Mouse (Mus musculus): Measurements from ENCODE around the gene Bend5.

Bend5 gene

DNA sequence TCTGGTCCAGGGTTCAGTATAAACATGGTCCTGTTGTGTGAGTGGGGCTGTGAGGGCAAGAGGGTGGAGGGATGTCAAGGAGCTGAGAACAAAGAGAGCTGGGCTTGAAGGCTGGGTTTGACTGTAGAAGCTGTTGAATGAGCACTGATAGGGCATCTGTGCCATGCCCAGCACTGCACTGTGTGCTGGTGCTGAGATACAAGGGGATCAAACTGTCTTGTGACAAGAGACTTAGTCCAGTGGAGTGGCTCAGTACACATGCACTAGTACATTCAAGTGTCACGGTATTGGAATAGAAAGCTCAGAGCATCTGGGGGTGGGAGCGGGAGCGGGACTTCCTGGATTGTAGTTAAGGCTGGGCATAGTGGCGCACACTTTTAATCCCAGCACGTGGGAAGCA lies 71.4 kb downstream of the Bend5 start:
- DNase-seq (ENCODE audit: low spot score in 2 of 2), result no peak

DNA sequence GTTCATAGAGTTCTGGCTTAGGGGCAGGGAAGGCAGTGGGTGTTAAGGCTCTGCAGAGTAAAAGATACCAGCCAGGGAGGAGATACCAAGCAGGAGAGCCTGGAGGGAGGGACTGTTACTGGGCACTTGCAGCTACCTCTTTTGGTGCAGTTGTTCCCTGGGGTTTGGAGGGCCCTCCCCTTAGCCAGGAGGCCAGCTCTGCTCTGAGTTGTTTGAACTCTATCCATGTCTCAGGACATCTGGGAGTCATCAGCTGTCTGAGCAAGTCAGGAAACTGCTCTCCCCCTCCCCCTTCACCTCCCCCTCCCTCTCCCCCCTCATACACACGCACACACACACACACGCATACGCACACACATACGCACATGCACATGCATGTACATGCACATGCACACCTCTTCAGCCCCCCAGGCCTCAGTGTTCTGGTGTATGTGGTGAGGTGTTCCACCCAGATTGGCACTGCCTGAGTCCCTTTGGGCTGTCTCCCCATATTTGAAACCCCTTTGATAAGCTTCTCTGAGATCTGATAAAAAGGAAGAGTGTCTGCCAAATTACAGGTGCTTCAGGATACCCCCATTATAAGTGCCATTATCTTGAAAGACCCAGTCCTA lies 72.5 kb downstream of the Bend5 start:
- DNase-seq (ENCODE audit: low spot score in 2 of 2), result no peak

DNA sequence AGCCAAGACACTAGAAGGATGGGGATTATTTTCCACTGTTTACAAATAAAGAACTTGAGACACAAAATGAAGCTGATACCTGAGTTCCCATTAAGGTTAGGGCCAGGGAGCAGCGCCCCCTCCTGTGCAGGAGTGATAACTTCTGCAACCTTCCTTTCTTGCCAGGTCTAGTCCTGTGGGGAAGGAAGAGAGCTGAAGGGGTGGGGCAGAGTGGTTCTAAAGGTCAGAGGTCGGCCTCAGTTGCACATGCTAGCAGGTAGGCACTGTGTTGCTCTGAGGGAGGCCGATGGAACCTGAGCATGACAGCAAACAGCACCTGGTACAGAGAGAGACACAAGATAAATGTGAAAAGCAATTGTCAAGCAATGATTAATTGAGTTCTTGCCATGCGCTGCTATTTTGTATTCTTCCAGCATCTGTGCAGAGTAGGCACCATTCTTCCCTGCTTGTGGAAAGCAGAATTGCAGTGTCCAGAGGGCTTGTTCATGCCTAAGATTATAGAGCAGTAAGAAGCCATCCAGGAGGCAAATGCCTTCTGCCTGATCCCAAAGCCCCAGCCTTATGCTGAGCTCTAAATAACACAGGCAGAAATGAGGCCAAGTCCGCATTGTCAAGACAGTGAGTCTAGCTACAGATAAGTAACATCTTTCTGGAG lies 79.1 kb downstream of the Bend5 start:
- DNase-seq (ENCODE audit: low spot score in 2 of 2), result no peak

DNA sequence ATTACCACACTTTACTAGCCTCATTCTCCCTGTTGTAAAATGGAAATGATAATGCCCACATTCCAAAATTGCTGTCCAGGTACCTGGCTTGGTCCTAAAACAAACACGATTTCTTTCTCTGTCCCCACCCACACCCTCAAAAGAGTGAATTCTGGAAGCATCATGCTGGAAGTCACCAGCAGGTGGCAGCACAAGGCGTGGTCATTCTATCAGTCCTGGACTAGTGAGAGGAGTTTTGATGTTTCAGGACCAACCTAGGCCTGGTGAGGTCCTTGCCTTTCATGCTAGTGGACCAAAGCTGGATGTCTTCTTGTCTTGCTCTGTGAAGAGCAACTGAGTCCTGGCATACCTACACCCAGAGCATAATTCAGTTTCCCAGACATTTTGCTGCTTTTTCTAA lies 81.1 kb downstream of the Bend5 start:
- peak; percentile 72 to 83 for DNase-seq (ENCODE audit: low spot score in 2 of 2)

DNA sequence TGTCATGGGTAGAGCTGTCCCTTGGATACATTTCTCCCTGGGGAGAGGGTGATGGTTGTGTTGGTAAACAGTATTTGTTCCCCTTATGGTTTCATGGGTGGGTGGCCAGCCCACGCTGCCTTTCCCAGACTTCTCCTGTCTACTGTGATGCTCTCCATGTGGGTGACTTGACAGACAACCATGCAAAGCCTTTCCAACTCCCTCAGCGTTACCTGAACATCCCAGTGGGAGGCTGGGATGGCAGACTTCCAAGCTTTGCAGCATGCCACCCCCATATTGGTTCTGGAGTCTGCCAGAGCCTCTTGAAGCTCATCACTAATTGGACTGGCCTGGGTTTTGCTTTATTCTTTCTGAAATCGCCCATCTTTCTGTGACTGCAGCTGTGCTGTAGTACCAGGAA lies 83.9 kb downstream of the Bend5 start:
- DNase-seq (ENCODE audit: low spot score in 2 of 2), result peak; percentile 80 to 85

DNA sequence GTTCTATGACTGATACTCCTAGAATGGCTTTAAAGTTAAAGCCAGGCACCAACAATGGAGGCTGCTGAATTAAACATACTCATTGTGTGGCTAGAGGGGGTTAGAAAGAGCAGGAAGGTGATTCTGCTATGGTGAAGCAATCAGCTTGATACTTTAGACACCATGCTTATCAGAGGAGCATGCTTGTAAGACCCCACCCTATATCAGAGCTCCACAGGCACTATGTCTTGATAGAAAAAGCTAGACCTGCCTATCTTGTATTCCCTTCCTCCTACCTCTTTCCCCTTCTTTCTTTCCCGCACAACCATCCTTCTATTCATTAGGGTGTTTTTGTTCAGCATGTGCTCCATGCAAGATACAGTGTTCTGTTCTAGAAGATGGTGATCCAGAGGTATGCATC lies 86.6 kb downstream of the Bend5 start:
- DNase-seq (ENCODE audit: low spot score in 2 of 2), result no peak

DNA sequence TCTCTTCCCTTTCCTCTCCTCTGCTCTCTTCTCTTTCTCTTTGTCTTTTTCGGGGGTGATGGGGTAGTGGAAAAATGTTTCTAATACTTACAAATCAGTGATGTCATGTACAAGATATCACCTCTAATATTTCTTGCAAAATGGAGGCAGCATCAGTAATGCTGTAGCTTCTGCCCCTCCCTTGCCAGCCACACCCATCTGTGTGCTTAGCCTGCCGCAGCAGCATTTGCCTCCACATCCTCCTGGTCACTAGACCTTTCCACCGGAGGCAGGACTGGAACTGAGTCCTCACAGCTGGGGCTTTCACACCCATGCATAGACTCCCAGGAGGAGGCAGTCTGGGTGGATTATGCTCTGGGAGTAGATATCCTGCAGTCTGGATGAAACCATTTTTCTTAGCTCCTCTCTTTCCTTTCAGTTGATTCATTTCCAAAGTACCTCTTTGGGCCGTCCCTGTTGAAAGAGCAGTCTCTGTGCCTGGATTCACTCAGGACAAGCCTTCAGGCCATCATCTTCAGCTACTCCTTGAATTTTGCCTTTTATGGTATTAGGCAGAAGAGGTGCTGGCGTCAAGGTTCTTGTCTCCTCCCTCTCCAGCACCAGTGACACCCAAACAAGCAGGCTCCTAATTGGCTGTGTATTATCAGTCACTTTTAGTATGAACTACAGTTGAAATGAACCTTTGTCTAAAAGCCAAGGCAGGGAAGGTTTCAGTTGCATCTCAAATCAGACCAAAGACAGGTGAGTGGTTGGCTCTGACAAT lies 88.3 kb downstream of the Bend5 start:
- DNase-seq (ENCODE audit: low spot score in 2 of 2), result no peak

DNA sequence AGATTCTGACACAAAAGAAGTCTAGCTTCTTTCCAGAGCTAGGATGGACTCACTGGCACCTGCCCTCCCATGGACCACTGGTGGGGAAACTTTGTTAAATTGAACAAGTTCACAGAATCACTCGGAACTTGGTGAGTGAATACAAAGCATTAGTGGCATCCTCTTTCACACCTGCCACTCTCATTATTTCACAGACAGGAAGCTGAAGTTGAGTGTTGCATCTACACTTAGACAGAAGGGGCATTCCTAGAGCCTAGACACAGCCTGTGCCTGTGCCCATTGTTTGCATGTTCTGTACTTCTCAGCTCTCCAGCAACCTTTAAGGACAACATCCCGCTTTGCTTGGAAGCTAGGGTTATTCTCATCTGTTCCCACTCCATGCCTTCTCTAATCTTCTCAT lies 90.1 kb downstream of the Bend5 start:
- no peak for DNase-seq (ENCODE audit: low spot score in 2 of 2)

Measured in frontal cortex, postnatal 36 days (tissue).